Mouse (Mus musculus) forebrain, embryonic 13.5 days (tissue): ENCODE measurements around the gene Agap1. TPM values are rescaled to one million over a fixed set of nuclear protein-coding genes. Genes with fewer than 3 reads are reported as not detected.

Source experiments
- ATAC-seq: fragments of 200-750 bp; cut with Nextera tagmentation; 2 replicates; pipeline ENCODE4 v1.8.0; 2017
- H3K27ac ChIP-seq: fragments of 300-500 bp; sonication (generic); 2 replicates; pipeline ENCODE4 v1.5.1; 2015; ENCODE audit warnings: inconsistent platforms, mild to moderate bottlenecking, moderate library complexity
- H3K27me3 ChIP-seq: fragments of 300-500 bp; sonication (generic); 2 replicates; pipeline ENCODE4 v1.6.1; 2015; ENCODE audit warnings: mild to moderate bottlenecking, inconsistent platforms
- H3K36me3 ChIP-seq: fragments of 300-500 bp; sonication (generic); 2 replicates; pipeline ENCODE4 v1.6.1; 2015; ENCODE audit warnings: mild to moderate bottlenecking, inconsistent platforms; ENCODE audit not compliant: poor library complexity, severe bottlenecking
- H3K4me1 ChIP-seq: fragments of 300-500 bp; sonication (generic); 2 replicates; pipeline ENCODE4 v1.6.1; 2015; ENCODE audit warnings: inconsistent platforms
- H3K4me2 ChIP-seq: fragments of 300-500 bp; sonication (generic); 2 replicates; pipeline ENCODE4 v1.6.1; 2015; ENCODE audit warnings: inconsistent platforms, mild to moderate bottlenecking, moderate library complexity
- H3K4me3 ChIP-seq: fragments of 300-500 bp; sonication (generic); 2 replicates; pipeline ENCODE4 v1.5.1; 2015; ENCODE audit warnings: mild to moderate bottlenecking, inconsistent platforms
- H3K9ac ChIP-seq: fragments of 300-500 bp; sonication (generic); 2 replicates; pipeline ENCODE4 v1.6.1; 2015; ENCODE audit warnings: mild to moderate bottlenecking, inconsistent platforms
- H3K9me3 ChIP-seq: fragments of 300-500 bp; sonication (generic); replicated peaks from 2 replicates; pipeline ENCODE4 v1.6.1; 2016; ENCODE audit warnings: inconsistent platforms
- WGBS: fragments of 180-500 bp; shearing (Covaris S2); methylation state at CpG from one replicate; pipeline ENCODE4 v1.1.7; 2015; 5-methylcytosine and 5-hydroxymethylcytosine counted together
- polyA plus RNA-seq: library from polyadenylated mRNA; unstranded; fragments of >200 nt; fragmentation: Nextera tagmentation; extraction: Ambion mirVana; gene quantifications from 2 replicates; pipeline ENCODE4 v1.2.1, GENCODE M21; 2015

The Agap1 gene
- polyA plus RNA-seq, 1 experiment from 2014 or later: 25.4 TPM

DNA sequence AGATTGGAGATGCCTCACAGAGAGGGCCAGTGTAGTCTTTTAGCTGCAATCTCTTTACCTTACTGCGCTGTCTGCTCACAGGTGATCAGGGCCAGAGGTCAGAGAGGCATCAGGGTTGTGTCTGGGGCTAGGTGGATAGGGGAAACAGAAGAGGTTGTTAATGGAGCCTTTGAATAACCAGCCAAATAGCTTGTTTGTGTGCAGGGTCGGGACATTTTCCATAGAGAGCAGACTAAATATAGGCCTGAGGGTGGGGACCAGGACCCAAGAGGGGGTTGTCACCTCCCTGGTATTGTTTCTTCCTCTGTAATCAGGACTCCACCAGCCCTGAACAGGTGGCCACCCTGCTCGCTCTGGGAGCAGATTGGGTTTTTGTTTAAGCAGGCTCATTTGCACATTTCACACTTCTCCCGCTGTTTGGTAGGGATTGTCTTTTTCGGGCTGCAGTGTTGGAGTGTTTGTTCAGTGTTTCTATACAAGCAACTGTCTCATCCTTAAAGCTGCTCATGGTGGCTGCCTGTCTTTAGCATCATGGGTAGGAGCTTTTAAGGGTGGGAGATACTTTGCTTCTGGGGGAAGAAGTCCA is 10.9 kb downstream of the Agap1 start:
- Histone ChIP-seq H3K4me1 (peaks cover 57% of the 10 kb centered on the region), H3K36me3 (no peaks in the 10 kb centered on the region), H3K9me3 (no peaks in the 10 kb centered on the region), H3K4me2 (no peak overlapping the region), H3K4me3 (no peak overlapping the region), H3K27ac (0 out of 2 replicates have a peak overlapping the region, but pooled peaks have one; percentile 19), H3K9ac (no peak overlapping the region), H3K27me3 (no peaks in the 10 kb centered on the region)
- ATAC-seq: peak; percentile 35; the same call in 1 of the 2 replicates
- 13% methylated on average over 5 of the region's 5 CpGs for WGBS

DNA sequence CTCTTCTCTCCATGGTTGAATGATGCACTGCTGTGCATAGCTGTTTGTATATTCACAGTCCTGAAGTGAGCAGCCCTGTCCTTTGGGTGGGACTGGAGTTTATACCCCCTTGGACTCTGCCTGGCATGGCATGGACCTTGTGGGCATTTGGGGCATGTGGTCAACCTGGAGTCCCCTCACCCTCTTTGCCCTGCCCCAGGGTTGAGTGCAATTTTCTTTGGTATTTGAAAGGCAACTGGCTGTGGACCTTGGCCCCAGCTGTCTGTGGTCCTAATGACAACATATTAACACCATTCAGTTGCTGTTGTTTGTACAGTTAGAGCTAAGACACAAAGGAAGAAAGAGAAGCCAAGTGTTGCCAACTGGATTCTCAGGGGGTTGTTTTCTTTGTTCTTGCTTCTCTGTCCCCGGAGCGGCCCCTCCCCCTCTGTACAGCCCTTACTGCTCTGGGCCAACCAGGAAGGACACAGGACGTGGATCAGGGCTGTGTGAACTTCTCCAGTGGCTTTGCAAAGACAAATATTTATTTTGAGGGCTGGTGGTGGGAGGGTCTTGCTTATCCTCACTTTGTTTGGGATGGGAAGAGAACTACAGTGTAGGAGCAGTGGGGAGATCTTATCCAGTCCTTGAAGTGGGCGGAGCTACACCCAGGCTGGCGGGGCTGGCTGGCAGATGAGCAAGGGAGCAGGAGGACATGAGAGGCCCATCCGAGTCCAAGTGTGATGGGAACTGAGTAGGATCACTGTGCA is 12.9 kb downstream of the Agap1 start:
- H3K27ac ChIP-seq: no peak overlapping the region
- H3K9me3 ChIP-seq: no peaks in the 10 kb centered on the region
- H3K4me2 ChIP-seq: no peak overlapping the region
- H3K4me3 ChIP-seq: no peak overlapping the region
- H3K9ac ChIP-seq: no peak overlapping the region
- peaks cover 51% of the 10 kb centered on the region for H3K4me1 ChIP-seq
- 0 out of 2 replicates have a peak, but pooled peaks have one; percentile 39 for ATAC-seq
- WGBS: 29% methylated on average over 6 of the region's 6 CpGs
- H3K36me3 ChIP-seq: no peaks in the 10 kb centered on the region
- no peaks in the 10 kb centered on the region for H3K27me3 ChIP-seq

DNA sequence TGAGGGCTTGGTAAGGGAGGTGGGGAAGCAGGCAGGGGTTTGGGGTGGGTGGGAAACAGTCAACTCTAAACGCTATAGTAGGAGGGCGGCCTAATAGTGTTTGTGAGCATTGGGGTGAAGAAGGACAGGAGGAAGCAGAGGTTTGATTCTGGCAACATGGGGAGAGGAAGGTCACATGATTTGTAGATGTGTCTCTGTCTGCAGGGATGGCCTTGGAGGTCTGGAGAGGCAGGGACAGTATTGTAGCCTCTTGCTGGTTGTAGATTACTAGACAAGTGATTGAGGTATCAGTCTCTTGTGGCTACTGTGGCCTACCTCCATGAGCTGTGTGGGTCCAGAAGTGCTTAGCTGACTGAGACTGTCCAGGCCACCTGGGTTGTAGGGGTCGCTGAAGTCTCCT is 13.5 kb downstream of the Agap1 start:
- H3K27ac ChIP-seq: no peak overlapping the region
- 80% methylated on average over 3 of the region's 3 CpGs for WGBS
- peaks cover 48% of the 10 kb centered on the region for H3K4me1 ChIP-seq
- H3K4me3 ChIP-seq: no peak overlapping the region
- no peak overlapping the region for H3K9ac ChIP-seq
- H3K36me3 ChIP-seq: no peaks in the 10 kb centered on the region
- no peaks in the 10 kb centered on the region for H3K9me3 ChIP-seq
- no peak overlapping the region for H3K4me2 ChIP-seq
- H3K27me3 ChIP-seq: no peaks in the 10 kb centered on the region
- ATAC-seq: no peak

DNA sequence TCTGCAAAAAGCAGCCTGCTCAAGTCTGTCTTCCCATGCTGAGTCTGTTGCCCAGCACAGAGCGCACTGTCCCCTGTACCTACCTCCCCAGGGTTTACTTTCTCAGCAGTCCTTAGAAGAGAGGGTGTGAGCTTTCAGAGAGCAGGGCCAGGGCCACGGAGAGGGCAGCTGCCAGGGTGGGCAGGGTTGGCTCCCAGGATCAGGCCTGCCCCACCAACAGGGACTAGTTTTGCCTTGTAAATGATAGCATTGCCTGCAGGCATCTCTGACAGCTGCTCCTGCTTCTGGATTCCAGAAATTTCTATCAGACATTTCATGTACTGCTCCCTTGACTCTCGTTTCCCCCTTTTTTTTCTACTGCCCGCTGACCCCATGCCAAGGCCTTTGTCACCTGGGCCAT is 16.8 kb downstream of the Agap1 start:
- H3K4me1 ChIP-seq: peaks cover 31% of the 10 kb centered on the region
- no peak overlapping the region for H3K4me2 ChIP-seq
- H3K27me3 ChIP-seq: no peaks in the 10 kb centered on the region
- no peak for ATAC-seq
- H3K4me3 ChIP-seq: no peak overlapping the region
- WGBS: 83% methylated on average over 4 of the region's 4 CpGs
- no peaks in the 10 kb centered on the region for H3K36me3 ChIP-seq
- H3K27ac ChIP-seq: no peak overlapping the region; the same call in 1 of the 2 replicates
- H3K9ac ChIP-seq: no peak overlapping the region
- no peaks in the 10 kb centered on the region for H3K9me3 ChIP-seq

DNA sequence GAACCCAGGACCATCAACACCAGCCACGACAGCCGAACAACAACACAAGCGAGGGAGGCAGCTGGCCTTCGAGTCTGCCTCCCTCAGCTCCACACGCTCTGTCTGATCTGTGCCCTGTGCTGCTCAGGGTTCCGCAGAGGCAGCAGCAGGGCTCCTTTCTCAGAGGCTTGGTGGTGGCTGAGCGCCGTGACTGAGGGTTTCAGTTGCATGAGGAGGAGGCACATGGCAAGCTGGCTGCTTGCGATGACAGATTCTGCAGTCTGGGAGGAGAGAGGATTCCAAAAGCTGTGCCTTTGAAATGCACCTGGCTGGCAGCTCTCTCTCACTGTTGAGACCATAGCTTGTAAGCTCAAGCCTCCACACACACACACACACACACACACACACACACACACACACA is 17.3 kb downstream of the Agap1 start:
- H3K4me3 ChIP-seq: no peak overlapping the region
- H3K4me2 ChIP-seq: no peak overlapping the region
- WGBS: 71% methylated on average over 9 of the region's 9 CpGs
- H3K9ac ChIP-seq: no peak overlapping the region
- ATAC-seq: no peak
- no peaks in the 10 kb centered on the region for H3K36me3 ChIP-seq
- H3K4me1 ChIP-seq: peaks cover 26% of the 10 kb centered on the region
- H3K9me3 ChIP-seq: no peaks in the 10 kb centered on the region
- no peak overlapping the region; the same call in 1 of the 2 replicates for H3K27ac ChIP-seq
- no peaks in the 10 kb centered on the region for H3K27me3 ChIP-seq

DNA sequence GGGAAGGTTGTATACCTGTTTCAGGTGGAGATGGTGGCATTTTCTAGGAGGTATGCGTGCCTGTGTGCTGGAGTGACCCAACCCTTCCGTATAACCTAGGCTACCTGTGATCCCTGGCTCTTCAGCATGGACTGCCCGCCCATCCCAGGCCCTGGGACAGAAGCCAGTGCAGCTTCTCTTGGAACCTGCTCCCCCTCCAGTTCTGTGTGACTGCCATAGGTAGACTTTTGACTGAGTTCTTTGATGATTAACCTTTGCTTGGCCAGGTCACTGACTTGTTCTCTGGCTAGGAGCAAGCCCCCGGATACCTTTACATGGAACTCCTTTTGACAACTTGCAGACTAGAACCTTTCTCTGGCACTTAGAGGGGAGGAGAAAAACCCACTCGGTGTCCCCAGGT is 19.3 kb downstream of the Agap1 start:
- H3K4me2 ChIP-seq: no peak overlapping the region
- H3K9me3 ChIP-seq: no peaks in the 10 kb centered on the region
- no peak overlapping the region for H3K9ac ChIP-seq
- H3K27ac ChIP-seq: no peak overlapping the region
- H3K4me1 ChIP-seq: peaks cover 6% of the 10 kb centered on the region; the same call in 1 of the 2 replicates
- WGBS: 86% methylated on average over 5 of the region's 5 CpGs
- ATAC-seq: no peak
- no peaks in the 10 kb centered on the region for H3K36me3 ChIP-seq
- no peaks in the 10 kb centered on the region for H3K27me3 ChIP-seq
- no peak overlapping the region for H3K4me3 ChIP-seq

DNA sequence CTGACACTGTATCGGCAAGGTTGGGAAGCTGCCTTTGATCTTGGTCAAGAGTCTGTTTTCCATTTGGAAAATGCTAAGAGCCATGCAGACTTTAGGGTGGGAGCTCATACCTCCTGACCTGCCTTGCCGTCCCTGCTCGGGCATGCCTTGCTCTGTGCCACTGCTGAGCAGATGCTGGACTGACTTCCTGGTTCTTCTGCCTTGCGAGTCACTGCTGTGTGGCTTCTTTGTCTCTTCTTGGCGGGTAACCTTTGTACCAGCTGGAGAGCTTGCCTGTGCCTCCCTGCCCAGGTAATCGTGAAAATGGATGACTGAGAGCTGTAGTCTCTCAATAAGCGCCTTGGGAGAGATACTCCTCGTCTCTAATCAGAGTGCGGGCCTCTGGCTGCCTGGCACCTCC is 20.2 kb downstream of the Agap1 start:
- no peak overlapping the region for H3K4me2 ChIP-seq
- no peak overlapping the region for H3K9ac ChIP-seq
- no peaks in the 10 kb centered on the region for H3K36me3 ChIP-seq
- H3K27ac ChIP-seq: no peak overlapping the region
- H3K4me3 ChIP-seq: no peak overlapping the region
- H3K9me3 ChIP-seq: no peaks in the 10 kb centered on the region
- H3K27me3 ChIP-seq: no peaks in the 10 kb centered on the region
- ATAC-seq: no peak
- 77% methylated on average over 9 of the region's 9 CpGs for WGBS
- 0 out of 2 replicates have a peak, but pooled peaks cover 3% of the 10 kb centered on the region for H3K4me1 ChIP-seq

DNA sequence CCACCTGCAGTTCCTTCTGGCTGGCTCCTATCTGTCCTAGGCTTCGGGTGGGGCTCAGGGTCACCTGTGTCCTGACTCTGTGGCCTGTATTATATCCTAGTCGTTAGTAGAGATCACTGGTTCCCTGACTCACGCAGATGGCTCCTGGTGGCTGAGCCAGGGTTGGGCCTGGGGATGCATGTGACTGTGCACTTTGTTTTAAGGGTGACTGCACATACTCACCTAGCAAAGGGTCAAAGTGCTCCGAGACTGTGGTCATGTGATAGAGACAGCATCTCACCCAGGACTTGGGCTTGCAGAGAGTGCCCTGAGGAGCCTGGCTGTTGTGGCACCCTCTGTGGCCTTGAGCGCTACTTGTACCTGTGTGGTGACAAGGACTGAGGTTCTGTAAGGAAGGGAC is 22.4 kb downstream of the Agap1 start:
- Histone ChIP-seq H3K4me1 (peaks cover 20% of the 10 kb centered on the region), H3K9me3 (no peaks in the 10 kb centered on the region), H3K9ac (no peak overlapping the region), H3K36me3 (no peaks in the 10 kb centered on the region), H3K4me2 (no peak overlapping the region), H3K4me3 (no peak overlapping the region), H3K27ac (no peak overlapping the region), H3K27me3 (no peaks in the 10 kb centered on the region)
- WGBS: 91% methylated on average over 5 of the region's 5 CpGs
- no peak for ATAC-seq

DNA sequence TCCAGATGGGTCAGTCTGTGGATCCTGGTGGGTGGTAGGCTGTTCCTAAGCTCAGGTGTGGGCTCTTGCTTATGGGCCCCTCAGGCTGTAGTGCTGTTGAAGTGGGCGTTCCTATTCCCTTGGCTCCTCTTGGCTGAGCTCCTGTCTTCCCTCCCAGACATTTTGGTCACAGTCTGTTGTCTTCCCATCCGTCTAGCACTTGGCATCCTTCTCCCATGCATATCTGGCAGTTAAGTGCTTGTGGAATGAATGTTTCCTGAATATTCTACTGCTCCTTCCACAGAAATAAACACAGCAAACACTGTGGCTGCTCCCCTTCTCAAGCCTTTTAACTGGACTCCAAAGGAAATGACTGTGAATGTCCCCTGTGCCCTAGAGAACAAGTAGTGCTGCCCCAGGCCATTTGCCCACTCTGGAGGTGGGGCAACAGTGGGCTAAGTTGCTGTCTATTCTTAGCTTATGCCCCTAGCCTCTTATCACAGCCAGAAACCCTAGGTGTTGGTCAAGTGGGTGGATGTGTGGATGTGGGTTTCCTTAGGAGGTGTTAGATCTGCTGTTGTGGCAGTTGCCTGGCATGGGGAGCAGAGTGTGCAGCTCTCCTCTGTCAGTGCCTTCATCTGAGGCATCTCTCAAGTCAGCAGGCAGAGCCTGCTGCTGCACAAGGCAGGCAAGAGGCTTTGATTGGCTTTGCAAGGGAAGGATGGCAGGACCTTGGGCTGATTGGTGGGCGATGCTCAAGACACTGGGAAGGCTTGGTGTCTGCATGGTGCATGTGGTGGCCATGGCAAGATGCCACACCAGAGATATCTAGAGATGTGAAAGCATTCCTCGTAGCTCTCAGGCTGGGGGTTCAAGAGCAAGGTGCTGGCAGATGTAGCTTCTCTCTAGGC is 24.2 kb downstream of the Agap1 start:
- Histone ChIP-seq H3K4me2 (no peak overlapping the region), H3K4me3 (no peak overlapping the region), H3K36me3 (no peaks in the 10 kb centered on the region), H3K27ac (no peak overlapping the region), H3K4me1 (peaks cover 31% of the 10 kb centered on the region), H3K9me3 (no peaks in the 10 kb centered on the region), H3K9ac (no peak overlapping the region), H3K27me3 (no peaks in the 10 kb centered on the region)
- no peak for ATAC-seq
- 81% methylated on average over 4 of the region's 4 CpGs for WGBS

DNA sequence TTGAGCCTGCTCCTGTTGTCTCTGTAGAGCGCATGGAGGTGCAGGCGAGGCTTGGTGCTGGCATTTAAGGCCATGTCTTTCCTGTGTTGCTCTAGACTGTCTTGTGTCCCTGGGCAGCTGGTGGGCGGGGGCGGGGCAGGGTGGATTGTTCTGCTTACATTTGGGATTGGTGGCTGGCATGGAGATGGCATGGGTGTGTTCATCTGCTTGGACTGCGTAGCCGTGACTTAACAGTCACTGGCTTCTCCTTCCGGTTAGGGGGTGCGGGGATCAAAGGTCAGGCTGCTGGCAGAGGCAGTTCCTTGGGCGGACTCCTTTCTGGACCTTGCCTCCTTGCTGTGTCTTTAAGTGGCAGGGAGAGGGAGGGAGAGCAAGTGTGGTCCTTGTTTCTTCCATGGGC is 26.5 kb downstream of the Agap1 start:
- 88% methylated on average over 9 of the region's 9 CpGs for WGBS
- Histone ChIP-seq H3K4me2 (no peak overlapping the region), H3K27ac (no peak overlapping the region), H3K4me3 (no peak overlapping the region), H3K36me3 (no peaks in the 10 kb centered on the region), H3K9ac (no peak overlapping the region), H3K27me3 (no peaks in the 10 kb centered on the region), H3K4me1 (peaks cover 33% of the 10 kb centered on the region), H3K9me3 (no peaks in the 10 kb centered on the region)
- ATAC-seq: no peak

DNA sequence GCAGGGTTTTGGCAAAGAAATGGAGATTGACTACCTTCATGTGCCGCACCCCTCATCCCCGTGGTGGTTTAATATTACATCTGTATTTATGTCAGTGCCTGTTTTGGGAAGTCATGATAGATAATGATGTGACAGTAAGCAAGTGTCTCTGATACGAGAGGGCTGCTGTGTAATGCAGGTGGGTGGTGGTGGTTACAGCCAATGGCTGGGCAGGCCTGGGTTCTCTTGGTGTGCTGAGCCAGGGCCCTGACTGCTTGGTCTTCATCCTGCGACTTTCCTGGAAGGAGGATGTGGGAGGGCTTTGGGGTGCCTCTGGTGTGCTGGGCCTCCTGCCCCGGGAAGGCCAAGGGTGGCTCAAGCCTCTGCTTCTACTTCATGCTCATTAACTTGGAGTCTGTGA is 28.2 kb downstream of the Agap1 start:
- H3K4me1 ChIP-seq: peaks cover 42% of the 10 kb centered on the region
- no peak overlapping the region for H3K4me3 ChIP-seq
- H3K36me3 ChIP-seq: no peaks in the 10 kb centered on the region
- no peak overlapping the region for H3K4me2 ChIP-seq
- no peak overlapping the region for H3K27ac ChIP-seq
- no peak overlapping the region for H3K9ac ChIP-seq
- no peaks in the 10 kb centered on the region for H3K27me3 ChIP-seq
- H3K9me3 ChIP-seq: no peaks in the 10 kb centered on the region
- ATAC-seq: no peak
- WGBS: 45% methylated on average over 5 of the region's 5 CpGs

DNA sequence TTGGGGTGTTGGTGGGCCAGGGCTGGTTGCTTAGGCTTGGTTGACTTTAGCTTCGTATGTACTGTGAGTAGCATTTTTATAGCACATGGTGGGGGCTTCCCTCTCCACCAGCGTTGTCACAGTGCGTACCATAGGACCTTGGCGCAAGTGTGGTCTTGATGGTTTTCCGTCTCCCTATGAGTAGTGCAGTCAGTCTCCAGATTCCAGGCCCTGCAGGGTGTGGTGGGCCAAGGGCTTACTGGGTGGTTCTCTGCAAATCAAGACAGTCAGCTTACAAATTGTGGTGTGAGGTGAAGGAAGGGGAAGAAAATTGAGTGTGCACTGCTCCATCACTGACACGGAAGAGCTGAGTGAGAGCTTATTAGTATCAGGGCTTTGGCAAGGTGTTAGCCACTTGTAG is 32.3 kb downstream of the Agap1 start:
- H3K27me3 ChIP-seq: no peaks in the 10 kb centered on the region
- H3K4me2 ChIP-seq: no peak overlapping the region
- no peak overlapping the region for H3K27ac ChIP-seq
- H3K9ac ChIP-seq: no peak overlapping the region
- H3K36me3 ChIP-seq: no peaks in the 10 kb centered on the region
- WGBS: 96% methylated on average over 6 of the region's 6 CpGs
- H3K4me3 ChIP-seq: no peak overlapping the region
- peaks cover 41% of the 10 kb centered on the region for H3K4me1 ChIP-seq
- no peaks in the 10 kb centered on the region for H3K9me3 ChIP-seq
- no peak for ATAC-seq
